Mouse (Mus musculus) thymus, postnatal 10 days (tissue): ENCODE results near the gene Snx29.
"Not testable (repeated sequence)": the region's sequence is repeated elsewhere in the genome, so short reads cannot be mapped to it uniquely, and the experiment has no call there.

Source experiments
- DNase-seq, 2 experiments: peaks; one replicate each; pipeline ENCODE4 v3.0.0; 2021; ENCODE audit warnings: low spot score in 2 of 2

The Snx29 gene

DNA sequence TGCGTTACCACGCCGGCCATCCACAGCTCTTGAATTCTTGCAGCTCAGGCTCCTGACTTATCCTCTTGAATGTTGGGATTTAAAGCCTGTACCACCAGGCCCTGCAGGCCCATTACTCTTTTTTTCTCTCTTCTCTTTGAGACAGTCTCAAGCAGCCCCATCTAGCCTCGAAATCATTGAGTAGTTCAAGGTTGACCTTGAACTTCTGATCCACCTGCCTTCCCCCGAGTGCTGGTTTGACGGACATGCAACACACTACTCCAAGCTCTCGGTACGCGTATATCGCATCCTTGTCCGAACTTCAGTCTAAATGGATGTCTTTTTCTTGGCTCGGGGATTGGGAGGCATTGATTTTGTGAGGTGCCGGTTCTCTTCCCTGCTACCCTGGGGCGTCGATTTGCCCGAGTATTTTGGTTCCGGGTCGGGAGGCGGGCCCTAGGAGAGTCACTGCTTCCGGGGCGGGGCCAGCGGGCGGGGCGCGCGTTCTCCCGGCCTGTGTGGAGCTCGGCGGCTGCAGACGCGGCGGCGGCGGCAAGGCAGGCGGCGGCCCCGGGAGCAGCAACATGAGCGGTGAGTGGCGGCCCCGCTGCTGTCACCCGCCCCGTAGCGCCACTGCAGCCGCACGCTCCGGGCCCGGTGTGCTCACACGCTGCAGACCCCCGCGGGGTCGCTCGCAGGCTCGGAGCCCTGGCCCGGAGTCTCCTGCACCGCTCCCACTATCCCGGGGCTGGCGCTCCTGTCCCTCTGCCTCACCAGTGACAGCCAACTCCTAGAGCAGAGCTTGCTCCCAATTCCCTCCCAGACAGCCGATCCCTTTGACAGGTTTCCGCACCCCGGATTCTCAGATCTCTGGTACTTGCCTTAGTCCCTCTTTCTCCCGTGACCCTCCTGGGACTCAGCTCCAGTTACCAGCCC lies at the start of gene Snx29:
Snx29 (plus strand) TSS at position 500 of the 915 bp plus-strand sequence.
- DNase-seq = peak; percentile 94 to 99

DNA sequence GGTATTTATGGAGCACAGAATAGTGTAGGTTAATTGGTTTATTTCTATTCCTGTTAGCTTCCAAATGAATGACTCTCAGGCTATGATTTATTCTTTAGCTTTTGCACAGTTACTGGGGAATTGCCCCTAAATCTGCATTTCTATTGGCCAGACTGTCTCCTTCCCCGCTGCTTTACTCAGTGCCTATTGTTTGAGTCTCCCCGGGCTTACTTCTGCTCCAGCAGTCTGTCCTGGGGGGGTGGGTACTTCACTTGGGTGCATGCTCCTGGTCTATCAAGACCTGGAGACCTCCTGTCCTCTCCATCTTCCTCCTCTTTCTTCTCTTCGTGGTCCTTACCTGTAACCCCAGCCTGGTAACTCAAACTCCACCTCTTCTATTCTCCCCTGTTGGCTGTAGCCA lies 45.8 kb upstream of the Snx29 start:
- DNase-seq = no peak

DNA sequence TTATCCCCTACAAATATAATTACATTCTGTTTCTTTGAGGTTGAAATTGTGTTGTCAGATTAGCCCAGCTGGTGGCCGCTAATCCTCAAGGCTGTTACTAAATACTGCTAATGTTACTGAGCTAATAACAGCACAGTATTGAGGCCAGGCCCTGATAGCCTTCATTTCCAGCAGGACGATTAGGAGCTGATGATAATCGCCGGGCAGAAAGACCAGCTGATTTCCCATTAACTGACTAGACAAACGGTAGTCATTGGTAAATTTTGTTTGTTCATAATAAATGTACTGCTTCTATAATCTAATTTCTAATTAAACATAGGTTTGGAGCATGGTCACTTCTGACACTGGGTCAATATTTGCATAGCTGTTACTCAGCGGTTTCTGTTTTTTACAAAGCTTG lies 43.9 kb upstream of the Snx29 start:
- no peak for DNase-seq

DNA sequence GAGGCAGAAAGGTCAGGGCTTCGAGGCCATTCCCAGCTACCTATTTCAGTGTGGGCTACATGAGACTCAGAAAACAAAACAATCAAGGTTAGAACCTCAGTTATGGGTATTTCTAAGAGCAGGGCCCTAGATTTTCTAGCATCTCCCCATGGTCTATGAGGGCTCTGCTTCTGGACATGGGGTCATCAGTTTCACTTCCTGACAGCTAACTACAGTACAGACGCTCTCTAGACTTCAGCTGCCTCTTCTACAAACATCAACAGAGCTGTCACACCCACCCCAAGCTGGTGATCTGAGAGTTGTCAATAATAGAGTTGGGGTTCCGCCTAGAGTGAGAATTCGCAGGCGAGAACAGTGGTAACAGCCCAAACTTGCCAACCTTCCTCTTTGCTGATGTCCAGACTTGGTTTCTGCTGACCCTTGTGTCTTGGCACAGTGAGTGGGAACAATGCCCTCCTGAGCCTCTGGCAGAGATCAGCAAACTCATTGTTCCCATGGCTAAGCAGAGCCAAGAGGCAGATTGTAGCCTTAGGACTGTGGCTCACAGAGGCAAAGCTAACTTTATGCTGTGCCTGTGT lies 40.0 kb upstream of the Snx29 start:
- no peak for DNase-seq

DNA sequence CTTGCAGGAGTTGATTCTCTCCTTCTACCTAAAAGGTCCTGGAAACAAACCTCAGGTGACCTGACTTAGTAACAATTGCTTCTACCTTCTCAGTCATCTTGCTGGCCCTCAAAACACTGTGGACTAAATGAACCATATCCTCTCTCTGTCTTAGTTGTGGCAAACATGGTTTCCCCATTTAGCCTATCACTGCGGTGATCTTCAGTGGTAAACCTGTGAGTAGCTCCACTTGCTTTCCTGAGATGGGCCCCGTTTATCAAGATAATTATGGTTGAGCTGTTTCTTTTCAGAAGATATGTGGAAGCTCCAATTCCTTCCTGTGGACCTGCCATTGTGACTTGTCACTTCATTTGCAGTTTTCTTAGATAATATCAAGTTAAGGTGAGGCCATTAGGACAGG lies 37.8 kb upstream of the Snx29 start:
- no peak for DNase-seq

DNA sequence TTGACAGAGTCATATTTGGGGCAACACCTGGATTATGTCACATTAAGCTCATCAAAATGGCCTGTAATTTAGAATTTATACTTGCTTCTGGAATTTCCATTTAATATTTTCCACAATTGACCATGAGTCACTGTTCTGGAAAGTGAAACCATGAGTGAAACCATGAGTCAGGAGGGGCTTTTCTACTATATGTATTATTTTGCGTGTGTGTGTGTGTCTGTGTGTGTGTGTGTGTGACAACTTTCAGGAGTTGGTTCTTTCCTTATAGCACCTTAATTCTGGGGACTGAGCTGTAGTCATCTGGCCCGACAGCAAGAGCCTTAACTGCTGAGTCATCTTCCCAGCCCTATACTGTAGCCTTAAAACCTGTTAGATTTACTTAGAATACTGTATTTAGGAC lies 36.8 kb upstream of the Snx29 start:
- DNase-seq = no peak

DNA sequence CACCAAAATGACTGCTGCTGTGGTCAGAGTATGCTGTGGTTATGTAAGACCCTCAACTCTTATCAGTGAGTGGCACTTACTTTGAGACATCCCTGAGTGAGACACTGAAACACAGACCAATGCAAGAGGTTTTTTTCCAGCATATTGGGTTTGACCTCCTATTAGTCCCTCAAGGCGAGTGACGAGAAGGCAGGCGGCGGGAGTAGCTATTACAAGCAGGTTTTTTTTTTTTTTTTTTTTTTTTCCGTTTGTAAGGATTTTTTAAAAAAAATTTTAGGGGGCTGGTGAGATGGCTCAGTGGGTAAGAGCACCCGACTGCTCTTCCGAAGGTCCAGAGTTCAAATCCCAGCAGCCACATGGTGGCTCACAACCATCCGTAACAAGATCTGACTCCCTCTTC lies 33.8 kb upstream of the Snx29 start:
- not testable (repeated sequence) for DNase-seq

DNA sequence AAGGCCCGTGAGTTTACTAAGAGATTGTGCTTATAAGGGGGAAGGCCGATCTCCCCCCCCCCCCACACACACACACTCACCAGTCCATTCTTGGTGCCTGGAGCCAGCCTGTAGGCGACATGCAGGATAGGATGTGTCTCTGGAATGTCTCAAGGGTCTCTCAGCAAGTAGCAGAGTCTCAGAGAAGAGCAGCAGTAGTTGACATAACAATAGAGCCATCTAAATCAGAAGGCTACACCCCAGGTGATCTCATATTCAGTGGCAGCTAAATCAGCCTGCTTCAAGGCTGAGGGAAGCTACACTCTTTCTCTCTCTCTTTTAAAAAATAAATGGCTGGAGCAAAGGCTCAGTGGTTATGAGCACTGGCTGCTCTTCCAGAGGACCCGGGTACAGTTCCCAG lies 27.1 kb upstream of the Snx29 start:
- not testable (repeated sequence) for DNase-seq

DNA sequence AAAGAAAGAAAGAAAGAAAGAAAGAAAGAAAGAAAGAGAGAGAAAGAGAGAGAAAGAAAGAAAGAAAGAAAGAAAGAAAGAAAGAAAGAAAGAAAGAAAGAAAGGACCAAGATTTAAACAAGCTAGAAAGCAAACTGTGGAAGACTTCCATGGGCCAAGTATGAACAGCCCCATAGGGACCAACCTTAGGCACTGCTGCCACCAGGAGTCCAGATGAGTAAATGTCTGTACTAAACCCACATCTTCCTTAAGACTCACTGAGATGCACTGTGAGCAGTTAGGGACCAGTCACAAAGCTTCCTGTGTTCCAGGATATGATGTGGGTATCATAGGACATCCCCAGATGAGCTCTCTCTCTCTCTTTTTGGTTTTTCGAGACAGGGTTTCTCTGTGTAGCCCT lies 25.0 kb upstream of the Snx29 start:
- not testable (repeated sequence) for DNase-seq

DNA sequence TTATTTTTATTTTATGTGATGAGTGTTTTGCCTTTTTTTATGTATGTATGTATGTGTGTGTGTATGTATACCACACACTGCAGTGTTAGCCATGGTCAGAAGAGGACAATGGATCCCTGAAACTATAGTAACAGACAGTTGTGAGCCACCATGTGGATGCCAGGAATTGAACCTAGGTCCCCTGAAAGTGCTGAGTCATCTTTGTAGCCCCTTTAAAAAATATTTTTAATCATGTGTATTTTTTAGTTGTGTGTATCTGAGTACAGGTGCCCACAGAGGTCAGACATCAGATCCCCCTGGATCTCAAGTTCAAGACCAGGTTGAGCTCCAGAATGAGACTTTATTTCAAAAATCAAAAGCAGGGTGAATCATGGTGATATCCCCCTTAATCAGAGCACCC lies 19.0 kb upstream of the Snx29 start:
- DNase-seq = no peak

DNA sequence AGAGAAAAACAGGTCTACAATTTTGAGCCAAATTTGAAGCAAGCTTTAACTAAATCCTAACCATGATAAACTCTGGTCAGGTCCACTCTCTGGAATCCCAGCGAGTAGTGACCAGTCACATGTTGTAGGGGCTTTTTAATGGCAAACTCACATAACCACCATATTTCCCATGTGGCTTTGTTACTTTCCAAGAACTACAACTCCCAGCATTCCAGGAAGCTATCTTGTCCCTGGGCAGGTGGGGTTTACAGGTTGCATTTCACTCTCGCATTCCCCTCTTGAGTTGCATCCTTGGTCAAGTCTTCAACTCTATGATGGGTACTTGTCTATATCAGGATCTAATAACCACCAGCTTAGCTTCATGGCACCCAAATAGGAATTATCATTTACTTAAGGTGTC lies 17.2 kb upstream of the Snx29 start:
- DNase-seq = no peak

DNA sequence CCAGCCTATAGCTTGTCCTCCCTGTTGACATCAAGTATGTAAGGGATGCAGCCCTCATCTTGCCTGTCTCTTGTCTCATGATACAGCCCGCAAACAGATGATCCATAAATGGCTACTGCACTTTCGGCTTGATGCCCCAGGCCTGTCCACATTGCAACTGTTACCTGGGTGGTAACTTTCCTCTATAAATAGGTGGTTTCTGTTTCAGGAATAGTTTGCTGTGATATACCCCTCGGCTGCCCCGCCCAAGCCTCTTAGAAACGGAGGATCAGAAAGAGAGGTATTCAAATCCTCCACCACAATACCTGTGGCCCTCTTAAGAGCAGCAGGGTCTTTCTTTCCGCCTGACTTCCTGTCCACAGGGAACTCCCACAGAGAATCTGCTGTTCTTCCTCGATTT lies 9.2 kb upstream of the Snx29 start, which contains the start of gene Tnfrsf17:
Tnfrsf17 (plus strand) TSS at position 301 of the 400 bp plus-strand sequence.
- DNase-seq = no peak

DNA sequence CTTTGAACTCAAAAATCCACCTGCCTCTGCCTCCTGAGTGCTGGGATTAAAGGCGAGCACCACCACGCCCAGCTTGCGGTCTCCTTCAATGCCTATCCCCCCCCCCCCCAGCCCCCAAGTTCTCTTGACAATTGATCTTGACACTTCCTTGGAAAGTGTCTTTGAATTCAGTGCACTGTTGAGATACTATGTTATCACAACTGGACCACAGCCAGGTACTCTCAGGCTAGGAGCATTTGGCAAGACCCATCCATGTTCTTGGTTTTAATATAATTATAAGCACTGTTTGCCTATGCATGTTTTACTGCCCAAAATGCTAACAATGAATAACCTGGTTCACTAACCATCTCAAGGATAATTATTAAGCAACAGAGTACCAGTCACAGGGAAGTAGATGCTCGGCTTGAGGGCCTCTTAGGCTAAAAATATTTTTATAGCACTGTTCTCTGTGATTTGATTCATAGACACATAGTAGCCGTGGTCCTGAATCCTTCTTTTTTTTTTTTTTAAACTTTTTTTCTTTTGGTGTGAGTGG lies 6.9 kb upstream of the Snx29 start:
- no peak for DNase-seq

DNA sequence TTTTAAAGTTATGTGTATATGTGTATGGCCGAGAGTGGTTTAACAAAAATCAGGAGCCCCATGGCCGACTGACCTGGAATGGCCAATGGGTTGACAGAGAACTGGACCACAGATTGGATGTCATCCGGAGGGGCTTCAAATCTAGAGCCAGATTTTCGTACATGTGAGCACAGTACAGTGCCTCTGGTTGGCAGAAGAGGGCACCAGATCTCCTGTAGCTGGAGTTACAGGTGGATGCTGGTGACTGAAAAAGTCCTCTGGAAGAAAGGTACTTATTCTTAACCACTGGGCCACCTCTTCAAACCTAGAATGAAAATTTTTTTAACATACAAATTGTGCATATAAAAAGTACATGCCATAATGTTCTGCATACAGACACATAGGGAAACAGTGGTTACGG lies 6.0 kb upstream of the Snx29 start:
- no peak for DNase-seq

DNA sequence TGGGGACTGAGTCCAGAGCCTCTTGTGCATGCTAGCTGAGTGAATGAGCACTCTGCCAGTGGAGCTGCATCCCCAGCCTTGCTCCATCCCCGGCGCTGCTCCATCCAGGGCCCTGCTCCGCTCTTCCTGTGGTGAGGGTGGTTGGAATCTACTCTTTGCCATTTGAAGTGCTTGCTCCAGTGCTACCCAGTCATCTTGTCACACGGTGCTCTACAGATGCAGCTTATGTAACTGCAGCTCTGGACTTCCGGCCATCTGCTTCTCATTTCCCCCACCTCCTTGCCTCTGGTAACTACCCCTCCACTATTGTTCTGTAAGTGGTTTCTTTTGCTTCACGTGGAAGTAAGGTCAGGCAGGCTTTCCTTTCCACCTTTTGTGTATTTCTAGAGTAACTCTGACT lies 5.4 kb upstream of the Snx29 start:
- no peak for DNase-seq

DNA sequence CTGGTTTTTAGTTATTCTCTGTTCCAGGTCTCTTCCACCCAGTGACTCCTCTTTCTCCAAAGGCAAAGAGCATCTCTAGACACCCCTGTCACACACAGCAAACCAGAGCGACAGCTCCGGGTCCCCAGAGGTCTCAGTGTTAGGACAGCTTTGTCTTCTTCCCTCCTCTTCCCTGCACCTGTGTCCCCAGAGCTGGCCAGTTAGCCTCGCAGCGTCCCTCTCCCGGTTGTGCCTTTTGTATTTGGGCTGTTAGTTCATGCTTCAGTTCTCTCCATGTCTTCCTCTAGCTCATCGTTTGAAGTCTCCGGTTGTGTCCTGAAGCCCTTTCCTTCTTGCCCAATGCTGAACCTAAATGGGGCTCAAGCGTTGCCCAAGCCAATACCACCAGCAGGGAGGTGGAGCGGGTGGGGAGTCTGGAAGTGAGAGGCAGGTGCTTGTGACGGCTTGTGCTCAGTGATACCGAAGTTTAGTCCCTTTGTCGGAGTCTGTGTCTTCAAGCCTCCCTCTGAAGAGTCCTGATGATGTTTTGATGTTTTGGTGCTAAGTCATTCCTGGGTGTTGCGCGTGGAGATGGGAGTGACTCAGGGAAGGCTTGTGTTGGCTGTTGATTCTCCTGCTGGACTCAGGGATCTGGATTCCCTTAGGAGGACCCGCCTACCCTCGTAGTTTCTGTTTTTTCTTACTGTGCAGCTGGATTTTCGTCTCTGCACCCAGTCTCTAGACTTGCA lies 780 bp downstream of the Snx29 start:
- DNase-seq = peak in 1 of 2 experiments; percentile 17

DNA sequence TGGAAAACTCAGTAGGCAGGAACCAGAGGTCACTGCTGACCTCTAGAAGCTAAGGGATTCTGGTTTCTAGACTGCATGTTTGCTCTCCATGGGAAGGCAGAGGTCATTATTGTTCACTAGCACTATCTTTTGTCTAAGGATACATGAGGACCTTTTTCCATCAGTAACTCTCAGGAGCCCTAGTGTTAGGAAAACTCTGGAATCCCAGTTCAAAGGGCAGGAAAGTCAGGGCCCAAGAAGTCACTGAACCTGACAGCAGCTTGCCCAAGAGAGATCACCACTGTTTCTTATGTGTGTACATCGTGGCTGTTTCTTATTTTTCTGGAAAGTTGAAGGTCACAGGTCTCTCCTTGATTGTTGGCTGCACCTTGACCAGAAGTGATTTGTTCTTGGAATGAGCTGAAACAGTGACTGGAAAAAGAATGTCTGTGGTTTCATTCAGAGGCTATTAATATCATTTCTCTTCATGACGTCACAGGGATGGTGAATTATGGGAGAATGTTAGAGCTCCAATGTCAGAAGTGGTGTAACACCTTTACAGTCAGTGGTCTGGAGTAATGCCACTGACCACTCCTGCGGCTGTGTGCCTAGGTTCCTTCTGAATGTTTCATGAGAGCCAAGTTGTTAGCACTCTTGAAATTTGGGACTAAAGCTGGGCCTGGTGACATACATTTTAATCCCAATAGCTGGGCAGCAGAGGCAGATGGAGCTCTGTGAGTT lies 7.5 kb downstream of the Snx29 start:
- no peak for DNase-seq

DNA sequence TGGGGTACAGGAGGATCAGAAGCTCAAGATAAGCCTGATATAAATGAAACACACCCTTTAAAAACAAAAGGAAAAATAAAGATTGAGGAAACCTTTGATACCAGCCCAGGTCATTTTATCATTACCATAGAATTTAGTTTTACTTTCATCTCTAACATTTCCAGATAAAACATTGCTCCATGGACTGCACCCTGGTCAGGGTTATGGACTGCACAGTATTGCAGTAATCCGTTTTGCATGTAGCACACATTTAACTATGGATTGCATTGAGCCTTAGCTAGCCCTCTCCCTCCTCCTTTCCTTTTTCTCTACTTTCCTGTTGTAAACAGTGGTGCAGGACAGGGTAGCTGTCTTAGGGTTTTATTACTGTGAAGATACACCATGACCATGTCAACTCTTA lies 8.3 kb downstream of the Snx29 start:
- no peak for DNase-seq

DNA sequence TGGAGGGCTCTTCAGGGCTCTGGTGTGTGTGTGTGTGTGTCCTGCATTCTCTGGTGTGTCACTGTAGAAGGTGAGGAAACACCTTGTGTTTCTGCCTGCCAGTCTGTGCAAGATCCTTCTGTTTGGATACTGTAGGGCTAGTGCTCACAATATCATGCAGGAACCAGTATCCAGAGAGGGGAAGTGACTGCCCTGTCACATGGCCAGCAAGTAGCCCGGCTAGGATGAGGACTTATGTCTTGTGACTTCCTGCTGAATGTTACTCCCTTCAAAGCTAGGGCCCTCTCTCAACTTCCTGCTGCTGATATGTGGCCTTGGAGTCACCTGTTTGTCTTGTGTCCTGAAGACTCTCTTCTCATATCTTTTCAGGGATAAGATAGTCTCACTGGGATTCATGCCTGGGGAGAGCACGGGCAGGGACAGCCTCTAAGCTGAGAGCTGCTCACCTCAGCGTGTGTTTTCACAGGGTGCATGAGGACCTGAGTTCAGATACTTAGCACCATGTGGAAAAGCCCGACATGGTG lies 20.6 kb downstream of the Snx29 start:
- no peak for DNase-seq

DNA sequence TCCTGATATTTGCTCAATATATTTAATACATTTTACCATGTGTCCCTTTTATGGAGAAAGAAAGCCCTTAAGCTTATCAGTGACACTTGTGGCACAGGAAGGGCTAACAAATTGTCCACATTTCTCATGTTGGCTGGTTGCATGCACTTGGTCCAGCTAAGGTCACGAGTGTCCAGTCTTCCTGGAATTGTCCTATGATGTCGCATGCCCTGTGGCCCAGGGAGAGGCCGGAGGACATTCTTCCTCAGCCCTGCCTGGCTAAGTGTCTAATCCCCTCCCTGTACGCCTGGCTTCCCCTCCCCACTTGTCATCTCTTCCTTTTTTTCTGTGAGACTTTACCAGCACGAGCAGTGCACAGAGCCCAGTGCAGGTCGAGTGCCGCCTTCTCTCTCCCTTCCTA lies 29.2 kb downstream of the Snx29 start:
- DNase-seq = no peak

DNA sequence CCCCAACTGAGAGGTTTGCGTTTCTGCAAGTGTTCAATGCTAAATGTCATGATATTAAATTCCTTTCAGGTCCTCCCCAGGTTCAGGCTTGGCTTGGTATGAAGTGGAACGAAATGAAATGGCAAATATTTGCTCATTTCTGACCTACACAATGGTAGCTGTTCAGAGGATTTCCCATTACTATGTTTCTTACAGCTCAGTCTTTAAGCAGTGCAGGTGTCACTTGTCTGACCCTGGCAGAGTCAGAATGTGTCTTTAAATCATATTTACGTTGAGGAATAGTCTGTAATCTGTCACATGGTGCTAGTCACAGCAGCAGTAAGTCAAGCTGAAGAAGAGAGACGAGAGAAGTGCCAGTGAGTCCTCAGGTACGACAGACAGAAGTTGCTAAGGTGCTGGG lies 36.5 kb downstream of the Snx29 start:
- DNase-seq = no peak
